Mouse (Mus musculus): ENCODE results near the gene Slc13a2.
A peak's percentile ranks its signal among the peaks of the same experiment; 100 is the strongest.

Gene Slc13a2

DNA sequence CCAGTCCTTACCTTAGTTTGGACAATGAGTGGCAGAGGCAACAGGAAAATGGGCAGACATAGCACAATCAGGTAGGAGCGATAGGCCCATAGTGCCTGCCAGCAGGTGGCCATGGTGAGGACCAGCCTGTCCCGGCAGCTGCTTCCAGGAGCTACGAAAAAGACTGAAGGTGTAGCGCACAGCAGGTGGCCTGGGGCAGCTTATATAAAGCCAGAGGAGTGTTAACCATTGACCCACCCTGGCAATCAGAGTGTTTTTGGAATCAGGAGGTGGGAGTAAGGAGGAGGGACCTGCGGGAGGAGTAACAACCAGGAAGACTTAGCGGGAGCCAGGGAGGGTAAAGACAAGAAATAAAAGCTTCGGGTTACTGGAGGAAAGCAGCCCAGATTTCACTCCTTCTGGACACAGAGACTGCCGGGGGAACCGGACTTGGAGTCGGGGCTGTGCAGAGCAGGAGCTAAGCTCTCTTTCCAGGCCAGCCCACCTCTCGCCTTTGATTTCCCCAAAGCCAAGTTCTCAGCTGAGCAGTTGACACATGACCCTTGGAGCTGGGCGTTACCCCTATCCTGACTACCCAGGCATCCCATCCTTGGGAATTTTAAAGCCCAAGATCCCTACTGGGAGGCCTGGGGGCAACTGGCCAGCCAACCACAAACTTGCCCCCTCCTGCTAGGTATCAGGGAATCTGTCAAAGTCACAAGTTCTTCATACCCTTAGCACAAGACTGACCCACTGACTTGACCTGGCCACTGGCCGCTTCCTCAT lies at the start of gene Slc13a2:
Gene Slc13a2, minus strand, starts transcription at position 163 of the 765 bp plus-strand sequence.
- no peak for DNase-seq (ENCODE audit: low spot score in 2 of 2)

GRCm38 (mm10) chr11:78471326-78472103 lies 49.5 kb upstream of the Slc13a2 start:
- no peak for DNase-seq (ENCODE audit: low spot score in 2 of 2)

DNA sequence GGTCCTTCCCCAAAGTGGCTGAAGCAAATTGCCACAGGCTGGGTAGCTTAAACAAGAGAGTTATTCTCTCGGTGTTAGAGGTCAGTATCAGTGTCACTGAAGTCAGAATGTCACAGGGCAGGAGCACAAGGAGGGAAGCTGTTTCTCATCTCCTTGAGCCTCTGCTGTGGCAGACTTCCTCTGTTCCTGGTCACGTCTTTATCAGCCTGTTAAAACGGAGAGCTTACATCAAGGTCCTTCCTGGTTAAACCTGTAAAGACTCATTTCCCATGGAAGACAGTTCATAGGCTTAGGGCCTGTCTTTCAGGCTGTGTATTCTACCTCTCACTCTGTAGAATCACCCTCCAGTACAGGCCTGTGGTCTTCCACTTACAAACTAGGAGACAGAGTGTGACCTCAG lies 45.9 kb upstream of the Slc13a2 start:
- DNase-seq (ENCODE audit: low spot score in 2 of 2), result no peak

GRCm38 (mm10) chr11:78467515-78467914 lies 45.5 kb upstream of the Slc13a2 start:
- no peak for DNase-seq (ENCODE audit: low spot score in 2 of 2)

- DNase-seq (ENCODE audit: low spot score in 2 of 2), result no peak
These were observed 44.4 kb upstream of the Slc13a2 start for GRCm38 (mm10) chr11:78466242-78466912.

GRCm38 (mm10) chr11:78465568-78466180 lies 43.7 kb upstream of the Slc13a2 start, which contains the start of gene Slc46a1:
Gene Slc46a1, plus strand, starts transcription at chr11:78465697.
- DNase-seq (ENCODE audit: low spot score in 2 of 2), result peak; percentile 72 to 82

DNA sequence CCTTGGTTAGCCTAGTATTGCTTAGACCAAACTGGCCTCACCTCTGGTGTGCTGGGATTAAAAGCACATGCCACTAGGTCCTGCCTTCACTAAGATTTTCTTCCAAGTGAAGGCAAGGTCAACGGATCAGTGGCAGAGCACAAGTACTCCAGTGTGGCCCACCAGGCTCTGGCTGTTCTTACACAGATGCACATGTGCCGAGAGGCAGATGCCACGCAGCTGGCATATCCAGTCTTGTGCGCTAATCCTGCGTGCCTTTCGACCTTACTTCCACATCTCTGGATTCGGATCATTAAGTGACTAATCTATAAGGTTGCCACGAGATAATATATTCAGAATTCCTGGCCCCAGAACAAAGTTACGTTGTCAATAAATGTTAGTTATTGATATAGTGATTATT lies 43.1 kb upstream of the Slc13a2 start:
- DNase-seq (ENCODE audit: low spot score in 2 of 2), result no peak

DNA sequence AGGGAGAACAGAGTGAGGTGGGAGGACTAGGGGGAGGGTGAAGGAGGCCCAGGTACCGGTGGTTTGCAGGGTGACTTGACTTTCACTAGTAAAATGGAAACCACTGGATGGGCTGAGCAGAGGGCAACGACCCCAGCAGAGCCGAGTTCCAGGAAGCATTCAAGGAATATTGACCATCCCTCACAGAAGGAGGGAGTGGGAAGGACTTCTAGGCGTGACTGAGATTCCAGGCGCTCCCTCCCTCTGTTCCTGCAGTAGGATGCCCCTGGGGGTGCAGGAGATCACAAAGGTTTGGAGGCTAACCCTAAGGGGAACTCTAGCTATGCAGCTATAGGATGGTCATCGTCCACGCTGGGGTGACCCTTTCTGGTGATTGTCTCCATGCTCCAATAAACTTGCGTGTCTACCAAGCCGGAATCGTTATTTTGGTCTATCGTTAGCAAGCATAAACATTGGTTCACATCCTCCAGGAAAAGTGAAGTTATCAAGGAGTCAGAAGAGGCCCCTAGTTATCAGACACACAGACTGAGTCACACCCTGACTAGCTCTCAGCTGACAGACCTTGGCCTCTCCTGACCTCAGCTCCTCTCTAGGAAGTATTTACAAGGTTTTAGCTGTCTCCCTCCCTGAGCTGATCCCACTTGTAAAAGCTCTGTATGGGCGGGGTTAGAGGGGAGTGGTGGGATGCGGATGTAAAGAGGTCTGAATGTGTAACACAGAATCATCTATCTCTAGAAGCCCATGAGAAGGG lies 41.4 kb upstream of the Slc13a2 start:
- no peak for DNase-seq (ENCODE audit: low spot score in 2 of 2)

DNA sequence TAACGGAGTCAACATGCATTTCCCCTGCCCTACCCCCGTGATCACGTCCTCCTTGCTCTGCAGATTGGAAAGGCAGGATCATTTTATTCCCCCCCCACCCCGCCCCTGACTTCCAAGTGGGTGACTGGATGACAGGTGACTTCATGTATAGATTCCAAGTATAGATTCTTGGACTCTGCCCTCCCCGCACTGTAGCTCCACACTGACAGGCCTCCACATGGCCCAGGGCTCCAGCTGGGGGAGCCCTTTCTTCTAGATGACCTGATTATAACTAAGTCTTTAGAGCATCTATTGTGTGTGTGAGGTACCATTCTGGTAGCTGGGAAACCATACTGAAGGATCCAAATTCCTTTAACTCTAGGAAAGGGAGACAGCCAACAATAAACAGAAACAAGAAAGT lies 40.7 kb upstream of the Slc13a2 start:
- no peak for DNase-seq (ENCODE audit: low spot score in 2 of 2)

GRCm38 (mm10) chr11:78461894-78462293 lies 39.9 kb upstream of the Slc13a2 start:
- DNase-seq (ENCODE audit: low spot score in 2 of 2), result no peak

- DNase-seq (ENCODE audit: low spot score in 2 of 2), result no peak
These were observed 36.7 kb upstream of the Slc13a2 start for GRCm38 (mm10) chr11:78458740-78459139.

- peak; percentile 28 to 48 for DNase-seq (ENCODE audit: low spot score in 2 of 2)
These were observed 33.3 kb upstream of the Slc13a2 start for GRCm38 (mm10) chr11:78455308-78455707.

DNA sequence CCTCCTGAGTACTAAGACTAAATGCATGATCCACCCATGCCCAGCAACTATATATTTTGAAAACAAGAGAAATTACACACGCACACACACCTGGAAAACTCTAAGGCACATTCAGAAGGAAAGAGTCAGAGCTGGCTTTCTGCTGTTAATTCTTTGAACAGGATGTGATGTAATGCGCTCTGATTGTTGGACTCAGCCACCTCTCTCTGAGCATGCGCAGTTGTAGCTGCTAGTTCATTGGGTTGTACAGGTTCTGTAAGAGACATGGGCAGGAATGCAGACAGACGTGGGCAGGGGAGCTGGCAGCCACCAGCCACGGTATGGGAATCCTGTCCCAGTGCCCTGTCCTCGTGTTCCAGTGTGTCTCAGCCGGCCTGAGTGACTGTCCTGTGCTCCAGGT lies 32.3 kb upstream of the Slc13a2 start:
- no peak for DNase-seq (ENCODE audit: low spot score in 2 of 2)

GRCm38 (mm10) chr11:78453675-78454074 lies 31.7 kb upstream of the Slc13a2 start:
- DNase-seq (ENCODE audit: low spot score in 2 of 2), result peak; percentile 35 to 66

DNA sequence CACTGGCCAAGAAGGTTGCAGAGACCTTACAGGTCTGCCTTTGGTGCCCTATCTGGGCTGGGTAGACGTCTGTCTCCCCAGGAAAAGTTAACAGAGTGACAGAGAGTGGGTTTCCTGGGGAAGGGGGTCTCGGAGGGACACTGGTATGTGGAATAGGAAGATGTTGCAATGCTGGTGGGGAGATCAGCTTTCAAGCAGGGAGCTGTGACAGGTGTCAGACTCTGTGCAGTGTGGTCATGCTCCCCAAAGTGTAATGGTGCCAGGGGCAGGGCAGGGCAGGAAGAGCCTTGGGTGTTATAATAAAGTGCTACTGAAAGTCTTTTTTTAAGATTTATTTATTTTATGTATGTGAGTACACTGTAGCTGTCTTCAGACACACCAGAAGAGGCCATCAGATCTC lies 28.3 kb upstream of the Slc13a2 start:
- no peak for DNase-seq (ENCODE audit: low spot score in 2 of 2)

DNA sequence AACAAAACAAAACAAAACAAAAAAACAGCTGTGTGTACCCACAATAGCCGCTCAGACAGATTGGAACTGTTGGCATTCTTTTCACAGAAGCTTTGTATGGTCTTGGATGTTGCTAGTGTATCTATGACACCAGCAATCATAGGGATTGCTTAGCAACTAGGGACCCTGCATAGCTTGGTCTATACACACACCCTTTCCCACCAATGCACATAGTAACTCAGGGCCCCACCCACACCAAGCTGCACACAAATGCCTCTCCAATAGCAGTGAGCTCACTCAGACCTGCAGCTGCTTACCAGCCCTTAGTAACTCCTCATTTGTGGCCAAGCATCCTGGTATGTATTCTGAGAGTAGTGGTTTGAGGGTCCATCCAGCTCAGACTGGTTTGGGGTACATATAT lies 26.2 kb upstream of the Slc13a2 start:
- DNase-seq (ENCODE audit: low spot score in 2 of 2), result no peak

- no peak for DNase-seq (ENCODE audit: low spot score in 2 of 2)
These were observed 25.2 kb upstream of the Slc13a2 start for GRCm38 (mm10) chr11:78447168-78447567.

GRCm38 (mm10) chr11:78443115-78443514 lies 21.1 kb upstream of the Slc13a2 start:
- DNase-seq (ENCODE audit: low spot score in 2 of 2), result no peak

DNA sequence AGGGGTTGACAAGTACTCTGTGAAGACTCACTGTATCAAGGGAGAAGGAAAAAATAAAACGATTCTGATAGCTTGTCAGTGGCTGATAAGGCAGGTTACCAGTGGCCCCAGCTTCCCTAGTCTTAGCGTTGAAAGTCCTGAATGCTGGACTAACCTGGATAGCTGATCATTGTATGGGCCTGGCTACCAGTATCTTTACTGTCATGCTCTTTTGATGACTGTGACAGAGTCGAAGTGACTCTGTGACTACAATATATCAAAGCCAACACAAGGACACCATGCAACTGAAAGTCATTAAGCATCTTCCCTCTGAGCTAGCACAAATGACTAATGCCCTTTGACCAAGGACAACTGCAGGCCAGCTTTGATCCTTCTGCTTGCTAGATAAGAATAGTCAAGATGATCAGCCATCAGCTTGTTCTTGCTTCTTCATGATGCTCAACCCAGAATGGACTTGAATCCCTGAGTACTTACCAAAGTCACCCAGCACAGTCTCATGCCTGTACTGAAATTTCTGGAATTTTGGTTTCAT lies 16.4 kb upstream of the Slc13a2 start:
- no peak for DNase-seq (ENCODE audit: low spot score in 2 of 2)

- DNase-seq (ENCODE audit: low spot score in 2 of 2), result peak; percentile 13 to 27
These were observed 15.2 kb upstream of the Slc13a2 start for GRCm38 (mm10) chr11:78437182-78437581.

DNA sequence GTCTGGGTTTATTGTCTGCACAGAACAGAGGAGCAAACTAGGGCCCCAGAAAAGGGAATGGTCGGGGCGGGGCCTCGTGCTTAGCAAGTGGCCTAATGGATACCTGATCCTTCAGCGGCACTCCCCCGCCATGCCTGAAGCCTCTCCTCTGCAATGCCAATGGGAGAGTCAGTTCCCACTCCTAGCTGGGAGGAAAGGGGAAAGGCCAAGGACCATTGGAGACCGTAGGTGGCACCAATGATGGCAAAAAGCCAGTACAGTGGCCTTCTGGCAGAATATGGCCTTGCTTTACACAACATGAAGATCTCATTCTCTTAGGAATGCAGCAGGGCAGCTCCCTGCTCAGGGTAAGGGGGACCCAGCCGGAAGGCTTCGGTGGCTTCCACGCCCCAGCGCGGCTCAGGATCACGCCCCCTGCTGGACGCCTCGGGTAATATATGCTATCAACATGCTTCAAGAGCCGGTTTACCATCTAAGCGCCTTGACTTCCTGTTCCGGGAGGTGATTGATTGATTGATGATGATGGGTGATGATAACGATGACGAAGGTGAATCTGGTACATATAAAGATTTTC lies 13.8 kb upstream of the Slc13a2 start:
- peak in 1 of 2 experiments; percentile 13 for DNase-seq (ENCODE audit: low spot score in 2 of 2)

Measured in urinary bladder, postnatal 36 days (tissue).